Mouse (Mus musculus): ENCODE measurements around the gene Vwa3b. TPM values are rescaled to one million over a fixed set of nuclear protein-coding genes. Genes with fewer than 3 reads are reported as not detected.
"Not testable (repeated sequence)": the region's sequence is repeated elsewhere in the genome, so short reads cannot be mapped to it uniquely, and the experiment has no call there.

Gene Vwa3b
- polyA plus RNA-seq, 1 experiment from 2014 or later, result 0.66 TPM

DNA sequence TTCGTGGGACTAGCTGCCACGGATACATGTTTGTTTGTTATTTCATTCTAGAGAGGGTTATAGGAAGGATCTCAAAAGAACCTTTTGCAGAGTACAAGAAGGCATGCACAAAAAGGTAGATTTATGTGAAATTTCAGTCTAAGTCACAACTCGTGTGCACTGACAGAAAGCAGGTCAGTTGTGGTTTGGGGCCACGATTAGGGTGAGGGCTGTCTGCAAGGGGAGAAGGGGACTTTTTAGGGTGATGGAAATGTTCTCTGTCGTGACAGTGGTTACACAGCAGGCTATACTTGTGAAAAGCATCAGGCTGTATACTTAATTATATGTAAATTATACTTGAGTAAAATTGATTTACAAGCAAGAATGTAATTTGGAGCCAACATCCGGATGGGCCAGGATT, 30.6 kb upstream of the Vwa3b start:
- Histone ChIP-seq H3K9ac (no peak overlapping the region), H3K4me2 (no peak overlapping the region), H3K4me1 (no peaks in the 10 kb centered on the region), H3K9me3 (no peaks in the 10 kb centered on the region), H3K36me3 (replicated peaks) (no peaks in the 10 kb centered on the region), H3K27ac (no peak overlapping the region), H3K4me3 (no peak overlapping the region), H3K27me3 (replicated peaks) (no peaks in the 10 kb centered on the region)
- 73% methylated on average over 6 of the region's 6 CpGs for WGBS
- ATAC-seq (replicated peaks), result no peak

- ATAC-seq (replicated peaks), result no peak
- WGBS, result 62% methylated on average over 6 of the region's 6 CpGs
- Histone ChIP-seq H3K9me3 (no peaks in the 10 kb centered on the region), H3K4me2 (no peak overlapping the region), H3K36me3 (replicated peaks) (no peaks in the 10 kb centered on the region), H3K4me3 (no peak overlapping the region), H3K27ac (no peak overlapping the region), H3K9ac (no peak overlapping the region), H3K27me3 (replicated peaks) (no peaks in the 10 kb centered on the region), H3K4me1 (no peaks in the 10 kb centered on the region)
Observed at GRCm38 (mm10) chr1:36996561-36997213, 29.7 kb upstream of the Vwa3b start.

GRCm38 (mm10) chr1:37000307-37000706, 26.1 kb upstream of the Vwa3b start:
- H3K4me2 ChIP-seq, result no peak overlapping the region
- WGBS, result 69% methylated on average over 5 of the region's 5 CpGs
- no peak overlapping the region for H3K27ac ChIP-seq
- H3K36me3 ChIP-seq (replicated peaks), result no peaks in the 10 kb centered on the region
- H3K4me1 ChIP-seq, result no peaks in the 10 kb centered on the region
- no peak overlapping the region for H3K9ac ChIP-seq
- H3K4me3 ChIP-seq, result no peak overlapping the region
- H3K9me3 ChIP-seq, result no peaks in the 10 kb centered on the region
- ATAC-seq (replicated peaks), result no peak
- no peaks in the 10 kb centered on the region for H3K27me3 ChIP-seq (replicated peaks)

- no peak for ATAC-seq (replicated peaks)
Observed at GRCm38 (mm10) chr1:37001636-37002315, 24.6 kb upstream of the Vwa3b start.

GRCm38 (mm10) chr1:37002316-37003008, 23.9 kb upstream of the Vwa3b start:
- Histone ChIP-seq H3K9me3 (no peaks in the 10 kb centered on the region), H3K27me3 (replicated peaks) (no peaks in the 10 kb centered on the region), H3K4me1 (no peaks in the 10 kb centered on the region), H3K27ac (no peak overlapping the region), H3K4me2 (no peak overlapping the region), H3K36me3 (replicated peaks) (no peaks in the 10 kb centered on the region), H3K4me3 (no peak overlapping the region), H3K9ac (no peak overlapping the region)
- 81% methylated on average over 3 of the region's 3 CpGs for WGBS
- ATAC-seq (replicated peaks), result no peak

More at GRCm38 (mm10) chr1:37001636-37002315, 24.6 kb upstream of the Vwa3b start:
- Histone ChIP-seq H3K27ac (no peak overlapping the region), H3K27me3 (replicated peaks) (no peaks in the 10 kb centered on the region), H3K4me1 (no peaks in the 10 kb centered on the region), H3K36me3 (replicated peaks) (no peaks in the 10 kb centered on the region), H3K9ac (no peak overlapping the region), H3K4me3 (no peak overlapping the region), H3K4me2 (no peak overlapping the region), H3K9me3 (no peaks in the 10 kb centered on the region)
- 24% methylated on average over 7 of the region's 7 CpGs for WGBS

DNA sequence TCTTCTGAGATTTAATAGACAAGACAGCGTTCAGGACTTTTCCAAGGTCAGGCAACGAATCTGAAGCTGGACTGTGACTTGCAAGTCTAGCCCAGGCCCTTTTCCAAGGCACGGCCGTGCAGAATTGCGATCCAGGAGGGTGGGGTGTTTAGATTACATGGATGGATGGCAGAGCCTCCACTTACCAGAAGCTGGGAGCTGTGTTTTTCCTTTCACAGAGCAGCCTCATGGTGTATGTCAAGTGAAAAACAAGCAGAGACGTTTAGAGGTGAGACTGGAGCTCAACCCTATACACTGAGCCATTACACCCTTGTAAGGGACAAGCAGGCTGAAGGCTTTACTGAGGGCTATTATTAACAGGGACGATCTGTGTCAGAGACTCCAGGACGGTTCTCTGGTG, 21.9 kb upstream of the Vwa3b start:
- H3K36me3 ChIP-seq (replicated peaks), result no peaks in the 10 kb centered on the region
- no peak overlapping the region for H3K27ac ChIP-seq
- no peaks in the 10 kb centered on the region for H3K27me3 ChIP-seq (replicated peaks)
- no peak for ATAC-seq (replicated peaks)
- H3K4me2 ChIP-seq, result no peak overlapping the region
- no peaks in the 10 kb centered on the region for H3K4me1 ChIP-seq
- no peaks in the 10 kb centered on the region for H3K9me3 ChIP-seq
- H3K9ac ChIP-seq, result no peak overlapping the region
- WGBS, result 76% methylated on average over 8 of the region's 8 CpGs
- H3K4me3 ChIP-seq, result no peak overlapping the region

GRCm38 (mm10) chr1:37005036-37005435, 21.4 kb upstream of the Vwa3b start:
- WGBS, result 91% methylated on average over 5 of the region's 5 CpGs

DNA sequence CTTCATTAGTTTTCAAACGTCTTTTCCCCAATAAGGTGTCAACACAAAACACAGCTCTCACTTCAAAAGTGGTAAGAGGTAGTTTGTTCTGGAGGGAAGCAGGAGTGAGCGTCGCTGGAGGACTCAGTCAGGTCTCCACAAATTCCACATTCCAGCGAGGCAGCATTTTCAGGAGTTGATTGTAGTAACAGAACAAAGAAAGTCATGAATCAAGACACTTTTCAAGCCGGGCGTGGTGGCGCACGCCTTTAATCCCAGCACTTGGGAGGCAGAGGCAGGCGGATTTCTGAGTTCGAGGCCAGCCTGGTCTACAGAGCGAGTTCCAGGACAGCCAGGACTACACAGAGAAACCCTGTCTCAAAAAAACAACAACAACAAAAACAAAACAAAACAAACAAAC, 19.9 kb upstream of the Vwa3b start:
- not testable (repeated sequence) for H3K4me1 ChIP-seq; H3K36me3 ChIP-seq (replicated peaks); H3K27ac ChIP-seq; H3K9ac ChIP-seq; H3K27me3 ChIP-seq (replicated peaks); H3K4me3 ChIP-seq; H3K4me2 ChIP-seq; H3K9me3 ChIP-seq; ATAC-seq (replicated peaks)
- 91% methylated on average over 11 of the region's 11 CpGs for WGBS

More at GRCm38 (mm10) chr1:37005036-37005435, 21.4 kb upstream of the Vwa3b start:
- no peak overlapping the region for H3K27ac ChIP-seq
- H3K4me3 ChIP-seq, result no peak overlapping the region
- H3K9me3 ChIP-seq, result no peaks in the 10 kb centered on the region
- H3K4me2 ChIP-seq, result no peak overlapping the region
- no peaks in the 10 kb centered on the region for H3K4me1 ChIP-seq
- no peak overlapping the region for H3K9ac ChIP-seq
- H3K36me3 ChIP-seq (replicated peaks), result no peaks in the 10 kb centered on the region
- no peaks in the 10 kb centered on the region for H3K27me3 ChIP-seq (replicated peaks)
- ATAC-seq (replicated peaks), result no peak

DNA sequence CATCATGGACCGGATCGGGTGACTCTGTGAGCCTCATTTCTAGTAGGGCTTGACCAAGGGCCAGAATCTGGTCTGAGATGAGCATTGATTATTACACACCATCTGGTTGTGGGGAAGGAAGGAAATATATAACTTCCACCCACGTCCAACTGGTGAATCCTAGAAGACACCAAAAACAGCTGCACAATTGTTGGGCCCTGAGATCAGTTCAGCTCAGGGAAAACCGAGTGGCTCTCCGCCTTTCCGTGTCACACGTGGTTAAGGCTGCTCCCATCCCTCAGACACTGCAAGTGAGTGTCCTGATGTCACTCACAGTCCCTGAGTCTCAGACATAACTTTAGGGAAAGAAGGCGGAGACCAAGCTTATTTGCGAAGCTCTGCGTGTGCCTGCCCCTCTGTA, 16.5 kb upstream of the Vwa3b start:
- 84% methylated on average over 10 of the region's 10 CpGs for WGBS
- H3K9me3 ChIP-seq, result no peaks in the 10 kb centered on the region
- no peak for ATAC-seq (replicated peaks)
- no peaks in the 10 kb centered on the region for H3K27me3 ChIP-seq (replicated peaks)
- H3K4me2 ChIP-seq, result no peak overlapping the region
- no peak overlapping the region for H3K27ac ChIP-seq
- H3K4me3 ChIP-seq, result no peak overlapping the region
- no peaks in the 10 kb centered on the region for H3K36me3 ChIP-seq (replicated peaks)
- H3K4me1 ChIP-seq, result no peaks in the 10 kb centered on the region
- H3K9ac ChIP-seq, result no peak overlapping the region

GRCm38 (mm10) chr1:37011626-37012209, 14.7 kb upstream of the Vwa3b start:
- Histone ChIP-seq H3K9me3 (no peaks in the 10 kb centered on the region), H3K4me2 (no peak overlapping the region), H3K36me3 (replicated peaks) (no peaks in the 10 kb centered on the region), H3K9ac (no peak overlapping the region), H3K27me3 (replicated peaks) (no peaks in the 10 kb centered on the region), H3K4me1 (no peaks in the 10 kb centered on the region), H3K4me3 (no peak overlapping the region), H3K27ac (no peak overlapping the region)
- 77% methylated on average over 3 of the region's 3 CpGs for WGBS
- no peak for ATAC-seq (replicated peaks)

DNA sequence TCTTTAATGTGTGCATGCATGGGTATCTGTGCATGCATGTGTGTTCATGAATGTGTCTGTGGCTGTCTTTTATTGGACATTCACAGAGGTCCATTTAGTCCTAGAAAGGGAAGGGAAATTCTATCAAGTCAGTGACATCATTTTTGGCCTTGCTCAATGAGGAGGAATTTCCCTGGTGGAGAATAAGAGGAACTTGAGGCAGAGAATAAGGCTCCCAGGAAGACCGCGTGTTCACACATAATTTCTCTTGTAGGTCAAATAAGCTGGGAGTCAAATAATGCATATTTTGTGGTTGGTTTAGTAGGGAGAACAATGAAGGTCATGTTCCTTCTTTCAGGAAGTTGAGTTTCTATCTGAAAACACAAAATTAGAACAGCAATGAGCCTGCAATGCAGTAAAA, 13.4 kb upstream of the Vwa3b start:
- Histone ChIP-seq H3K9ac (no peak overlapping the region), H3K4me3 (no peak overlapping the region), H3K4me1 (no peaks in the 10 kb centered on the region), H3K9me3 (no peaks in the 10 kb centered on the region), H3K27ac (no peak overlapping the region), H3K27me3 (replicated peaks) (no peaks in the 10 kb centered on the region), H3K36me3 (replicated peaks) (no peaks in the 10 kb centered on the region), H3K4me2 (no peak overlapping the region)
- 84% methylated on average over 2 of the region's 2 CpGs for WGBS
- ATAC-seq (replicated peaks), result no peak

GRCm38 (mm10) chr1:37013687-37014086, 12.7 kb upstream of the Vwa3b start:
- ATAC-seq (replicated peaks), result no peak
- no peak overlapping the region for H3K27ac ChIP-seq
- H3K9me3 ChIP-seq, result no peaks in the 10 kb centered on the region
- H3K4me3 ChIP-seq, result no peak overlapping the region
- no peak overlapping the region for H3K4me2 ChIP-seq
- H3K36me3 ChIP-seq (replicated peaks), result no peaks in the 10 kb centered on the region
- 85% methylated on average over 7 of the region's 7 CpGs for WGBS
- no peaks in the 10 kb centered on the region for H3K4me1 ChIP-seq
- no peak overlapping the region for H3K9ac ChIP-seq
- H3K27me3 ChIP-seq (replicated peaks), result no peaks in the 10 kb centered on the region

Data from midbrain, embryonic 15.5 days (tissue).